In the genomic region with DNA sequence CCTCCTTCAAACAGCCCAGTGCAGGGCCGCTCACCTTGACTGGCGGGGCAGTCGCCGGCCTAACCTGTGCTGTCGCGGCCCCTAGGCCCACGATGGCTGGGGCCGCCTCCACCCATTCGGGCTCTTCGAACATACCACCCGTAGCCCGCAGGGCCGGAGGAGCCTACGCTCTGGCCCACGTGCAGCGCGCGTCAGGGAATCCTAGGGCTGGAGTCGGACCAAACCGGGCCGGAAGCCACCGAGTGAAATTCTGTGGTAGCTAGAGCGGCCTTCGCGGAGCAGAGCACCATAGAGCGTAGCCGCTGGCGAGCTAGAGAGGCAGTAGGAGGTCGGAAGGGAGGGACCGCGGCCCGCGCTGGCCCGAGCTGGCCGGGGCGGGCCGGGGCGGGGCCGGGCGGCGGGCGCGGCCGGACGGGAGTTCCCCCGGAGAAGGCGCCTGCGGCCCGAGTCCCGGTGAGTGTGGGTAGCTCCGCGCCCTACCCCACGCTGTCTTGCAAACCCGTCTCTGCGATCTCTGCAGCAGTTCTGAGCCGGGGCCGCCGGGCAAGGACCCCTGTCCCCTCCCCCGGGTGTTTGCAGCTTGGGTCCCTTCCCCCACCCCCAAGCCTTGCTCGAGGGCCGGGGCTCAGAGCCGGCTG, we compare ENCODE assay signal across 7 mouse cellular contexts. TPM values are rescaled to one million over a fixed set of nuclear protein-coding genes. Genes with fewer than 3 reads are reported as not detected.
A peak's percentile ranks its signal among the peaks of the same experiment; 100 is the strongest.
DNase-seq lines count a peak whose midpoint lies in the region; ATAC-seq and TF ChIP-seq lines count a peak whose summit lies in the region.

Ilk (plus strand) TSS at position 329 of the 638 bp plus-strand sequence.

- ATAC-seq in intestine, postnatal 0 days: peak; percentile 99
- ATAC-seq in midbrain, embryonic 12.5 days (ENCODE audit: low FRiP score, low read depth): peak; percentile 98

- H3K27ac ChIP-seq in intestine, postnatal 0 days (ENCODE audit: low read depth, low read length): peak within 1 kb of the TSS; percentile 87
- peak within 1 kb of the TSS; percentile 84 for H3K27ac ChIP-seq in midbrain, embryonic 12.5 days (replicated peaks)
- peak within 1 kb of the TSS; percentile 77 for H3K27ac ChIP-seq in small intestine, adult 2 months (ENCODE audit: insufficient read depth, low read depth, low read length)

- intact Hi-C loops in left cerebral cortex, postnatal 4 days (cut with DNase I): loop anchor here (10.0 kb wide), 1 partner anchor 182 kb away; the partner anchor contains the start of gene Smpd1

- peaks cover 46% of the 10 kb centered on the region for H3K36me3 ChIP-seq in intestine, postnatal 0 days (ENCODE audit: control insufficient read depth, insufficient read depth)
- peaks cover 54% of the 10 kb centered on the region for H3K36me3 ChIP-seq in midbrain, embryonic 12.5 days
- H3K36me3 ChIP-seq in small intestine, adult 2 months (ENCODE audit: control insufficient read depth, insufficient read depth, low read length): peaks cover 30% of the 10 kb centered on the region

- H3K9me3 ChIP-seq in intestine, postnatal 0 days (ENCODE audit: control insufficient read depth): no peaks in the 10 kb centered on the region
- H3K9me3 ChIP-seq in midbrain, embryonic 12.5 days: no peaks in the 10 kb centered on the region

- DNase-seq in adrenal gland, adult 2 months: peak; percentile 96
- DNase-seq in embryo, embryonic 11.5 days (ENCODE audit: low read depth, low spot score): peak; percentile 77
- DNase-seq in gastrocnemius, postnatal 4 days (ENCODE audit: low spot score in 2 of 2): peak; percentile 84 to 91
- DNase-seq in left cerebral cortex, postnatal 4 days: peak; percentile 89

- H3K4me1 ChIP-seq in intestine, postnatal 0 days (replicated peaks; ENCODE audit: control insufficient read depth, insufficient read depth, low read length): no peaks in the 10 kb centered on the region
- peaks cover 25% of the 10 kb centered on the region for H3K4me1 ChIP-seq in midbrain, embryonic 12.5 days
- no peaks in the 10 kb centered on the region; the same call in 1 of the 2 replicates for H3K4me1 ChIP-seq in small intestine, adult 2 months (ENCODE audit: control insufficient read depth, insufficient read depth, insufficient read length, low read length)

- TF ChIP-seq POLR2A in small intestine, adult 2 months (IDR thresholded peaks at IDR 0.05; ENCODE audit: low read depth, low read length): no peak

- H3K9ac ChIP-seq in intestine, postnatal 0 days (ENCODE audit: low read depth, low read length): peak within 1 kb of the TSS; percentile 89
- H3K9ac ChIP-seq in midbrain, embryonic 12.5 days (replicated peaks): peak within 1 kb of the TSS; percentile 90

- TF ChIP-seq CTCF in intestine, postnatal 0 days (IDR thresholded peaks at IDR 0.05; ENCODE audit: low read depth): no peak
- no peak for TF ChIP-seq CTCF in small intestine, adult 2 months (IDR thresholded peaks at IDR 0.05; ENCODE audit: extremely low read depth, insufficient read length, insufficient replicate concordance, low read depth, low read length)

- WGBS in intestine, postnatal 0 days: under 1% methylated on average over 59 of the region's 62 CpGs
- under 1% methylated on average over 49 of the region's 62 CpGs for whole genome bisulfite sequencing in midbrain, embryonic 12.5 days
- WGBS in small intestine, adult 2 months: under 1% methylated on average over 43 of the region's 62 CpGs

- no peaks in the 10 kb centered on the region for H3K27me3 ChIP-seq in intestine, postnatal 0 days (replicated peaks; ENCODE audit: control insufficient read depth, insufficient read depth, low read length)
- H3K27me3 ChIP-seq in midbrain, embryonic 12.5 days: no peaks in the 10 kb centered on the region
- no peaks in the 10 kb centered on the region for H3K27me3 ChIP-seq in small intestine, adult 2 months (ENCODE audit: control insufficient read depth, insufficient read depth, low read length)

- H3K4me2 ChIP-seq in intestine, postnatal 0 days (replicated peaks; ENCODE audit: low read depth): peak within 1 kb of the TSS; percentile 92
- peak within 1 kb of the TSS; percentile 72 for H3K4me2 ChIP-seq in midbrain, embryonic 12.5 days (replicated peaks)

- peak within 1 kb of the TSS; percentile 93 for H3K4me3 ChIP-seq in intestine, postnatal 0 days (ENCODE audit: low read depth, low read length)
- H3K4me3 ChIP-seq in midbrain, embryonic 12.5 days: peak within 1 kb of the TSS; percentile 82
- peak within 1 kb of the TSS; percentile 98 for H3K4me3 ChIP-seq in small intestine, adult 2 months (ENCODE audit: low read depth, low read length)

RNA-seq across cellular contexts. Expression of gene Ilk, which starts in this region (rescaled TPM):
- total RNA-seq in adrenal gland, adult 2 months (2021): 100 to 1,000 TPM; 139 to 166 TPM
- 82.1 and 87.8 TPM in 2 replicates for polyA plus RNA-seq in adrenal gland, adult 2 months (2012; rRNA removed)
- 100 to 1,000 TPM; 186 to 188 TPM for total RNA-seq in gastrocnemius, postnatal 4 days (2021)
- polyA plus RNA-seq in intestine, postnatal 0 days (2015; fragmentation: Nextera tagmentation; extraction: Ambion mirVana): 173 and 178 TPM in 2 replicates
- total RNA-seq in left cerebral cortex, postnatal 4 days (2021): 100 to 1,000 TPM; 113 to 114 TPM
- polyA plus RNA-seq in midbrain, embryonic 12.5 days (2016; fragmentation: Nextera tagmentation; extraction: Ambion mirVana): 200 and 212 TPM in 2 replicates
- polyA plus RNA-seq in small intestine, adult 2 months (2012; rRNA removed): 39.9 and 60.8 TPM in 2 replicates

Comparison
In these comparisons a context has a peak if more than half of its experiments do, and no peak if none do; other contexts are left out.
1. Peak in every context shown above with its lines: DNase-seq, ATAC-seq, H3K4me3 ChIP-seq and H3K27ac ChIP-seq.